Mouse (Mus musculus) mammary gland, adult 2 months (tissue): Measurements from ENCODE around the gene Klk11. TPM values are rescaled to one million over a fixed set of nuclear protein-coding genes. Genes with fewer than 3 reads are reported as not detected.

Experiments used
- polyA plus RNA-seq: library from polyadenylated mRNA; depleted of rRNA; stranded (reverse); fragments of >200 nt; gene quantifications from 2 replicates; pipeline ENCODE4 v1.2.3, GENCODE M21; 2012; ENCODE audit warnings: low replicate concordance; rRNA removed

Gene Klk11
- 2.4 and 4.7 TPM in 2 replicates for polyA plus RNA-seq

GRCm38 (mm10) chr7:43774364-43774763 is at the start of gene Klk11:
Klk11 (plus strand) TSS chr7:43774604.

GRCm38 (mm10) chr7:43768597-43768996 is 5.8 kb upstream of the Klk11 start, which contains the start of gene Klk12:
Klk12 (plus strand) TSS chr7:43768897.

GRCm38 (mm10) chr7:43780746-43781145 is 6.3 kb downstream of the Klk11 start, which contains the start of gene Klk10:
Klk10 (plus strand) TSS chr7:43781035.

GRCm38 (mm10) chr7:43791591-43791990 is 17.2 kb downstream of the Klk11 start, which contains the start of gene Klk9:
Klk9 (plus strand) TSS chr7:43791891.

GRCm38 (mm10) chr7:43797333-43797769 is 22.9 kb downstream of the Klk11 start, which contains the start of gene Klk8:
Klk8 (plus strand) TSS chr7:43797577.

GRCm38 (mm10) chr7:43810994-43811393 is 36.6 kb downstream of the Klk11 start, which contains the start of gene Klk7:
Klk7 (plus strand) TSS chr7:43811294.

GRCm38 (mm10) chr7:43824199-43824598 is 49.8 kb downstream of the Klk11 start, which contains the start of gene Klk6:
Klk6 (plus strand) TSS chr7:43824499.

Other genes starting within 250 kb of the Klk11 start
- 15.0 and 29.1 TPM in 2 replicates for gene Cd33, start 230.2 kb upstream of the Klk11 start, polyA plus RNA-seq
- gene Zfp658, start 212.3 kb upstream of the Klk11 start, polyA plus RNA-seq: 1.1 and 2.3 TPM in 2 replicates
- gene Zfp719, start 195.0 kb upstream of the Klk11 start, polyA plus RNA-seq: 0.99 and 2.5 TPM in 2 replicates
- gene Zfp819, start 167.4 kb upstream of the Klk11 start, polyA plus RNA-seq: 0.06 TPM in 2 replicates
- not detected in 2 replicates for gene Ceacam18, start 139.9 kb upstream of the Klk11 start, polyA plus RNA-seq
- gene Siglece, start 114.4 kb upstream of the Klk11 start, polyA plus RNA-seq: 3.8 and 5.4 TPM in 2 replicates
- gene Ctu1, start 102.6 kb upstream of the Klk11 start, polyA plus RNA-seq: 9.2 and 18.9 TPM in 2 replicates
- gene Klk14, start 84.2 kb upstream of the Klk11 start, polyA plus RNA-seq: not detected in 2 replicates
- gene Klk13, start 62.0 kb upstream of the Klk11 start, polyA plus RNA-seq: 0.16 and 0.33 TPM in 2 replicates
- gene Klk12, start 5.7 kb upstream of the Klk11 start, polyA plus RNA-seq: not detected in 2 replicates
- gene Klk10, start 6.4 kb downstream of the Klk11 start, polyA plus RNA-seq: 0.98 and 8.7 TPM in 2 replicates
- 0.14 and 0.30 TPM in 2 replicates for gene Klk9, start 17.3 kb downstream of the Klk11 start, polyA plus RNA-seq
- gene Klk8, start 23.0 kb downstream of the Klk11 start, polyA plus RNA-seq: 7.4 and 14.6 TPM in 2 replicates
- gene Klk7, start 36.7 kb downstream of the Klk11 start, polyA plus RNA-seq: 0.11 and 4.9 TPM in 2 replicates
- 0.82 TPM in 1 of 2 replicates, not detected in the other for gene Klk6, start 49.9 kb downstream of the Klk11 start, polyA plus RNA-seq
- 0.14 and 3.3 TPM in 2 replicates for gene Klk5, start 67.4 kb downstream of the Klk11 start, polyA plus RNA-seq
- gene Klk4, start 106.6 kb downstream of the Klk11 start, polyA plus RNA-seq: not detected in 2 replicates
- not detected in 2 replicates for gene Klk15, start 159.1 kb downstream of the Klk11 start, polyA plus RNA-seq
- 0.14 TPM in 1 of 2 replicates, not detected in the other for gene Klk1b8, start 176.1 kb downstream of the Klk11 start, polyA plus RNA-seq
- gene Klk1b1, start 192.1 kb downstream of the Klk11 start, polyA plus RNA-seq: not detected in 2 replicates
- not detected in 2 replicates for gene Klk1b9, start 201.5 kb downstream of the Klk11 start, polyA plus RNA-seq
- gene Klk1b11, start 221.3 kb downstream of the Klk11 start, polyA plus RNA-seq: 0.14 TPM in 1 of 2 replicates, not detected in the other
- gene Klk1b26, start 237.6 kb downstream of the Klk11 start, polyA plus RNA-seq: 0.09 TPM in 1 of 2 replicates, not detected in the other